Mouse (Mus musculus) kidney, embryonic 14.5 days (tissue): ENCODE results near the gene Gak. TPM values are rescaled to one million over a fixed set of nuclear protein-coding genes. Genes with fewer than 3 reads are reported as not detected.

ENCODE experiments used
- ATAC-seq: fragments of 200-750 bp; cut with Nextera tagmentation; 2 replicates; pipeline ENCODE4 v1.8.0; 2017; ENCODE audit warnings: moderate number of reproducible peaks, mild to moderate bottlenecking, moderate TSS enrichment, moderate library complexity; ENCODE audit not compliant: low FRiP score, low TSS enrichment
- H3K27ac ChIP-seq: fragments of 300-500 bp; sonication (generic); 2 replicates; pipeline ENCODE4 v1.5.1; 2014; ENCODE audit warnings: low read depth, mild to moderate bottlenecking, low read length, moderate library complexity, mixed read lengths
- H3K27me3 ChIP-seq: fragments of 300-500 bp; sonication (generic); 2 replicates; pipeline ENCODE4 v1.6.1; 2014; ENCODE audit warnings: mild to moderate bottlenecking, low read length; ENCODE audit not compliant: control insufficient read depth, insufficient read depth
- H3K36me3 ChIP-seq: fragments of 300-500 bp; sonication (generic); 2 replicates; pipeline ENCODE4 v1.6.1; 2014; ENCODE audit warnings: low read length, mixed read lengths; ENCODE audit not compliant: control insufficient read depth, insufficient read depth
- H3K4me1 ChIP-seq: fragments of 300-500 bp; sonication (generic); 2 replicates; pipeline ENCODE4 v1.6.1; 2014; ENCODE audit warnings: low read length, mixed read lengths; ENCODE audit not compliant: control insufficient read depth, insufficient read depth
- H3K4me2 ChIP-seq: fragments of 300-500 bp; sonication (generic); replicated peaks from 2 replicates; pipeline ENCODE4 v1.6.1; 2014; ENCODE audit warnings: low read depth, mild to moderate bottlenecking, low read length
- H3K4me3 ChIP-seq: fragments of 300-500 bp; sonication (generic); 2 replicates; pipeline ENCODE4 v1.5.1; 2014; ENCODE audit warnings: mild to moderate bottlenecking, low read length
- H3K9ac ChIP-seq: fragments of 300-500 bp; sonication (generic); 2 replicates; pipeline ENCODE4 v1.6.1; 2014; ENCODE audit warnings: low read depth, mild to moderate bottlenecking, low read length, moderate library complexity
- H3K9me3 ChIP-seq: fragments of 300-500 bp; sonication (generic); 2 replicates; pipeline ENCODE4 v1.6.1; 2016; ENCODE audit warnings: low read length; ENCODE audit not compliant: control insufficient read depth
- WGBS: fragments of 180-500 bp; shearing (Covaris S2); extraction: QIAGEN DNeasy Blood & Tissue Kit; methylation state at CpG from one replicate; pipeline ENCODE4 v1.1.7; 2014; 5-methylcytosine and 5-hydroxymethylcytosine counted together
- polyA plus RNA-seq: library from polyadenylated mRNA; unstranded; fragments of >200 nt; fragmentation: Nextera tagmentation; extraction: Ambion mirVana; gene quantifications from 2 replicates; pipeline ENCODE4 v1.2.1, GENCODE M21; 2014

Gene Gak
- polyA plus RNA-seq, 1 experiment from 2014 or later, result 48.8 TPM

GRCm38 (mm10) chr5:108567104-108567503 lies 62.5 kb downstream of the Gak start:
- Histone ChIP-seq H3K36me3 (peaks cover 44% of the 10 kb centered on the region), H3K9me3 (no peaks in the 10 kb centered on the region), H3K4me2 (no peak overlapping the region), H3K27me3 (no peaks in the 10 kb centered on the region), H3K9ac (no peak overlapping the region), H3K27ac (no peak overlapping the region), H3K4me1 (no peaks in the 10 kb centered on the region), H3K4me3 (no peak overlapping the region)
- WGBS, result 93% methylated on average over 2 of the region's 2 CpGs
- ATAC-seq, result no peak

GRCm38 (mm10) chr5:108566523-108566922 lies 63.0 kb downstream of the Gak start:
- no peak overlapping the region for H3K4me2 ChIP-seq
- no peak overlapping the region for H3K4me3 ChIP-seq
- no peak overlapping the region for H3K9ac ChIP-seq
- H3K36me3 ChIP-seq, result peaks cover 39% of the 10 kb centered on the region
- H3K4me1 ChIP-seq, result no peaks in the 10 kb centered on the region
- H3K9me3 ChIP-seq, result no peaks in the 10 kb centered on the region
- ATAC-seq, result no peak
- H3K27me3 ChIP-seq, result no peaks in the 10 kb centered on the region
- H3K27ac ChIP-seq, result no peak overlapping the region
- 90% methylated on average over 4 of the region's 4 CpGs for WGBS

- H3K36me3 ChIP-seq, result peaks cover 28% of the 10 kb centered on the region
- 0 out of 2 replicates have a peak, but pooled peaks have one; percentile 9 for ATAC-seq
Observed at GRCm38 (mm10) chr5:108565381-108565780, 64.2 kb downstream of the Gak start.

GRCm38 (mm10) chr5:108564346-108564745 lies 65.2 kb downstream of the Gak start:
- peaks cover 18% of the 10 kb centered on the region for H3K36me3 ChIP-seq
- no peaks in the 10 kb centered on the region for H3K9me3 ChIP-seq
- no peak overlapping the region for H3K4me2 ChIP-seq
- H3K27ac ChIP-seq, result no peak overlapping the region
- no peak overlapping the region for H3K9ac ChIP-seq
- no peak for ATAC-seq
- WGBS, result 80% methylated on average over 3 of the region's 3 CpGs
- H3K4me3 ChIP-seq, result no peak overlapping the region
- H3K4me1 ChIP-seq, result no peaks in the 10 kb centered on the region
- H3K27me3 ChIP-seq, result no peaks in the 10 kb centered on the region

More at GRCm38 (mm10) chr5:108565381-108565780, 64.2 kb downstream of the Gak start:
- Histone ChIP-seq H3K4me1 (no peaks in the 10 kb centered on the region), H3K27ac (no peak overlapping the region), H3K27me3 (no peaks in the 10 kb centered on the region), H3K9me3 (no peaks in the 10 kb centered on the region), H3K9ac (no peak overlapping the region), H3K4me3 (no peak overlapping the region), H3K4me2 (no peak overlapping the region)
- 95% methylated on average over 2 of the region's 2 CpGs for WGBS

GRCm38 (mm10) chr5:108562483-108562882 lies 67.1 kb downstream of the Gak start:
- Histone ChIP-seq H3K36me3 (peaks cover 2% of the 10 kb centered on the region), H3K4me2 (no peak overlapping the region), H3K4me1 (no peaks in the 10 kb centered on the region), H3K27ac (no peak overlapping the region), H3K27me3 (no peaks in the 10 kb centered on the region), H3K4me3 (no peak overlapping the region), H3K9me3 (no peaks in the 10 kb centered on the region), H3K9ac (no peak overlapping the region)
- WGBS, result 86% methylated on average over 2 of the region's 2 CpGs
- ATAC-seq, result no peak

GRCm38 (mm10) chr5:108556986-108557385 lies 72.6 kb downstream of the Gak start:
- Histone ChIP-seq H3K4me1 (no peaks in the 10 kb centered on the region), H3K36me3 (no peaks in the 10 kb centered on the region), H3K4me3 (no peak overlapping the region), H3K9me3 (no peaks in the 10 kb centered on the region), H3K27me3 (no peaks in the 10 kb centered on the region), H3K4me2 (no peak overlapping the region), H3K27ac (no peak overlapping the region), H3K9ac (no peak overlapping the region)
- no peak for ATAC-seq
- WGBS, result 81% methylated on average over 4 of the region's 4 CpGs

GRCm38 (mm10) chr5:108554041-108554440 lies 75.5 kb downstream of the Gak start:
- Histone ChIP-seq H3K9ac (no peak overlapping the region), H3K27ac (no peak overlapping the region), H3K4me3 (no peak overlapping the region), H3K4me2 (no peak overlapping the region), H3K36me3 (no peaks in the 10 kb centered on the region), H3K4me1 (peaks cover 7% of the 10 kb centered on the region; the same call in 1 of the 2 replicates), H3K27me3 (peaks cover 22% of the 10 kb centered on the region), H3K9me3 (no peaks in the 10 kb centered on the region)
- ATAC-seq, result no peak
- 78% methylated on average over 1 of the region's 1 CpGs for WGBS

- 1% methylated on average over 16 of the region's 16 CpGs for WGBS
Observed at GRCm38 (mm10) chr5:108550207-108550594, 79.4 kb downstream of the Gak start.

GRCm38 (mm10) chr5:108549489-108550206 lies 79.9 kb downstream of the Gak start, which contains the start of gene Cplx1:
Cplx1 (minus strand) TSS chr5:108550024.
- H3K36me3 ChIP-seq, result no peaks in the 10 kb centered on the region
- H3K9ac ChIP-seq, result peak within 1 kb of the TSS; percentile 4; the same call in 1 of the 2 replicates
- ATAC-seq, result peak; percentile 83
- no peaks in the 10 kb centered on the region for H3K9me3 ChIP-seq
- peak within 1 kb of the TSS; percentile 67 for H3K4me2 ChIP-seq
- H3K4me1 ChIP-seq, result peaks cover 7% of the 10 kb centered on the region; the same call in 1 of the 2 replicates
- H3K27me3 ChIP-seq, result peaks cover 27% of the 10 kb centered on the region
- H3K4me3 ChIP-seq, result peak within 1 kb of the TSS; percentile 31
- under 1% methylated on average over 50 of the region's 56 CpGs for WGBS
- H3K27ac ChIP-seq, result no peak within 1 kb of the TSS

More at GRCm38 (mm10) chr5:108550207-108550594, 79.4 kb downstream of the Gak start:
- Histone ChIP-seq H3K9me3 (no peaks in the 10 kb centered on the region), H3K27me3 (peaks cover 27% of the 10 kb centered on the region), H3K36me3 (no peaks in the 10 kb centered on the region), H3K27ac (no peak overlapping the region), H3K4me1 (peaks cover 7% of the 10 kb centered on the region; the same call in 1 of the 2 replicates), H3K9ac (peak overlapping the region; percentile 4; the same call in 1 of the 2 replicates), H3K4me3 (peak overlapping the region; percentile 31), H3K4me2 (peak overlapping the region; percentile 67)
- ATAC-seq, result no peak
